Mouse (Mus musculus): ENCODE results near the gene Nup133. TPM values are rescaled to one million over a fixed set of nuclear protein-coding genes. Genes with fewer than 3 reads are reported as not detected.
A peak's percentile ranks its signal among the peaks of the same experiment; 100 is the strongest.

The Nup133 gene
- polyA plus RNA-seq (2014; fragmentation: Nextera tagmentation; extraction: Ambion mirVana) = 26.5 and 26.8 TPM in 2 replicates

GRCm38 (mm10) chr8:123948942-123949685, at the start of gene Nup133:
Gene Nup133, minus strand, starts transcription at chr8:123949265.
- H3K4me2 ChIP-seq (replicated peaks) = peak within 1 kb of the TSS; percentile 96
- peak; percentile 100 for DNase-seq (ENCODE audit: low spot score)
- H3K27me3 ChIP-seq (ENCODE audit: control insufficient read depth, insufficient read depth, low read length) = no peaks in the 10 kb centered on the region
- peaks cover 42% of the 10 kb centered on the region for H3K36me3 ChIP-seq (replicated peaks; ENCODE audit: control insufficient read depth, insufficient read depth)
- peak within 1 kb of the TSS; percentile 83 for H3K9ac ChIP-seq
- H3K4me1 ChIP-seq (replicated peaks; ENCODE audit: control insufficient read depth, insufficient read depth, low read length) = peaks cover 16% of the 10 kb centered on the region
- H3K9me3 ChIP-seq (ENCODE audit: control insufficient read depth, low read length) = no peaks in the 10 kb centered on the region
- WGBS = under 1% methylated on average over 77 of the region's 77 CpGs
- H3K4me3 ChIP-seq (replicated peaks; ENCODE audit: low read length) = peak within 1 kb of the TSS; percentile 65
- H3K27ac ChIP-seq = peak within 1 kb of the TSS; percentile 90
- ATAC-seq (ENCODE audit: low FRiP score) = peak; percentile 88

GRCm38 (mm10) chr8:123993997-123994396, 44.9 kb upstream of the Nup133 start:
- ATAC-seq (ENCODE audit: low FRiP score) = no peak
- WGBS = 97% methylated on average over 3 of the region's 3 CpGs

GRCm38 (mm10) chr8:123993597-123993996, 44.5 kb upstream of the Nup133 start:
- WGBS = 94% methylated on average over 5 of the region's 5 CpGs
- no peaks in the 10 kb centered on the region for H3K9me3 ChIP-seq (ENCODE audit: control insufficient read depth, low read length)
- no peak overlapping the region for H3K4me2 ChIP-seq (replicated peaks)
- ATAC-seq (ENCODE audit: low FRiP score) = no peak
- H3K27me3 ChIP-seq (ENCODE audit: control insufficient read depth, insufficient read depth, low read length) = no peaks in the 10 kb centered on the region
- peaks cover 22% of the 10 kb centered on the region for H3K36me3 ChIP-seq (replicated peaks; ENCODE audit: control insufficient read depth, insufficient read depth)
- H3K9ac ChIP-seq = no peak overlapping the region
- H3K4me3 ChIP-seq (replicated peaks; ENCODE audit: low read length) = no peak overlapping the region
- DNase-seq (ENCODE audit: low spot score) = no peak
- H3K27ac ChIP-seq = no peak overlapping the region
- H3K4me1 ChIP-seq (replicated peaks; ENCODE audit: control insufficient read depth, insufficient read depth, low read length) = no peaks in the 10 kb centered on the region

More at GRCm38 (mm10) chr8:123993997-123994396, 44.9 kb upstream of the Nup133 start:
- Histone ChIP-seq H3K4me2 (replicated peaks) (no peak overlapping the region), H3K27me3 (ENCODE audit: control insufficient read depth, insufficient read depth, low read length) (no peaks in the 10 kb centered on the region), H3K9ac (no peak overlapping the region), H3K9me3 (ENCODE audit: control insufficient read depth, low read length) (no peaks in the 10 kb centered on the region), H3K4me1 (replicated peaks; ENCODE audit: control insufficient read depth, insufficient read depth, low read length) (no peaks in the 10 kb centered on the region), H3K27ac (no peak overlapping the region), H3K4me3 (replicated peaks; ENCODE audit: low read length) (no peak overlapping the region), H3K36me3 (replicated peaks; ENCODE audit: control insufficient read depth, insufficient read depth) (peaks cover 22% of the 10 kb centered on the region)
- DNase-seq (ENCODE audit: low spot score) = no peak

GRCm38 (mm10) chr8:123992587-123992986, 43.5 kb upstream of the Nup133 start:
- DNase-seq (ENCODE audit: low spot score) (no peak), ATAC-seq (ENCODE audit: low FRiP score) (no peak)

GRCm38 (mm10) chr8:123990277-123991049, 41.4 kb upstream of the Nup133 start:
- no peak overlapping the region for H3K9ac ChIP-seq
- H3K4me1 ChIP-seq (replicated peaks; ENCODE audit: control insufficient read depth, insufficient read depth, low read length) = no peaks in the 10 kb centered on the region
- no peak for DNase-seq (ENCODE audit: low spot score)
- no peak for ATAC-seq (ENCODE audit: low FRiP score)
- 93% methylated on average over 13 of the region's 13 CpGs for WGBS
- H3K4me3 ChIP-seq (replicated peaks; ENCODE audit: low read length) = no peak overlapping the region
- 0 out of 2 replicates have a peak, but pooled peaks cover 8% of the 10 kb centered on the region for H3K36me3 ChIP-seq (replicated peaks; ENCODE audit: control insufficient read depth, insufficient read depth)
- H3K9me3 ChIP-seq (ENCODE audit: control insufficient read depth, low read length) = no peaks in the 10 kb centered on the region
- no peak overlapping the region for H3K4me2 ChIP-seq (replicated peaks)
- H3K27ac ChIP-seq = no peak overlapping the region
- no peaks in the 10 kb centered on the region for H3K27me3 ChIP-seq (ENCODE audit: control insufficient read depth, insufficient read depth, low read length)

More at GRCm38 (mm10) chr8:123992587-123992986, 43.5 kb upstream of the Nup133 start:
- Histone ChIP-seq H3K9me3 (ENCODE audit: control insufficient read depth, low read length) (no peaks in the 10 kb centered on the region), H3K27me3 (ENCODE audit: control insufficient read depth, insufficient read depth, low read length) (no peaks in the 10 kb centered on the region), H3K4me2 (replicated peaks) (no peak overlapping the region), H3K27ac (no peak overlapping the region), H3K4me3 (replicated peaks; ENCODE audit: low read length) (no peak overlapping the region), H3K36me3 (replicated peaks; ENCODE audit: control insufficient read depth, insufficient read depth) (peaks cover 22% of the 10 kb centered on the region), H3K9ac (no peak overlapping the region), H3K4me1 (replicated peaks; ENCODE audit: control insufficient read depth, insufficient read depth, low read length) (no peaks in the 10 kb centered on the region)
- 84% methylated on average over 8 of the region's 8 CpGs for WGBS

GRCm38 (mm10) chr8:123989128-123989527, 40.1 kb upstream of the Nup133 start:
- DNase-seq (ENCODE audit: low spot score) (no peak), ATAC-seq (ENCODE audit: low FRiP score) (no peak)
- Histone ChIP-seq H3K4me1 (replicated peaks; ENCODE audit: control insufficient read depth, insufficient read depth, low read length) (no peaks in the 10 kb centered on the region), H3K27ac (no peak overlapping the region), H3K36me3 (replicated peaks; ENCODE audit: control insufficient read depth, insufficient read depth) (0 out of 2 replicates have a peak, but pooled peaks cover 2% of the 10 kb centered on the region), H3K27me3 (ENCODE audit: control insufficient read depth, insufficient read depth, low read length) (no peaks in the 10 kb centered on the region), H3K4me2 (replicated peaks) (no peak overlapping the region), H3K9ac (no peak overlapping the region), H3K9me3 (ENCODE audit: control insufficient read depth, low read length) (no peaks in the 10 kb centered on the region), H3K4me3 (replicated peaks; ENCODE audit: low read length) (no peak overlapping the region)
- 84% methylated on average over 7 of the region's 7 CpGs for WGBS

- H3K27me3 ChIP-seq (ENCODE audit: control insufficient read depth, insufficient read depth, low read length) = no peaks in the 10 kb centered on the region
- WGBS = 75% methylated on average over 6 of the region's 6 CpGs
- DNase-seq (ENCODE audit: low spot score) (no peak), ATAC-seq (ENCODE audit: low FRiP score) (no peak)
- H3K4me2 ChIP-seq (replicated peaks) = no peak overlapping the region
- H3K9me3 ChIP-seq (ENCODE audit: control insufficient read depth, low read length) = no peaks in the 10 kb centered on the region
- H3K4me3 ChIP-seq (replicated peaks; ENCODE audit: low read length) = no peak overlapping the region
- no peaks in the 10 kb centered on the region for H3K4me1 ChIP-seq (replicated peaks; ENCODE audit: control insufficient read depth, insufficient read depth, low read length)
- no peak overlapping the region for H3K27ac ChIP-seq
- no peaks in the 10 kb centered on the region for H3K36me3 ChIP-seq (replicated peaks; ENCODE audit: control insufficient read depth, insufficient read depth)
- no peak overlapping the region for H3K9ac ChIP-seq
These were observed 39.6 kb upstream of the Nup133 start for GRCm38 (mm10) chr8:123988605-123989038.

- ATAC-seq (ENCODE audit: low FRiP score) (peak; percentile 90), DNase-seq (ENCODE audit: low spot score) (peak; percentile 77)
- H3K27me3 ChIP-seq (ENCODE audit: control insufficient read depth, insufficient read depth, low read length) = no peaks in the 10 kb centered on the region
- H3K4me3 ChIP-seq (replicated peaks; ENCODE audit: low read length) = peak within 1 kb of the TSS; percentile 89
- H3K27ac ChIP-seq = peak within 1 kb of the TSS; percentile 69
- peak within 1 kb of the TSS; percentile 88 for H3K9ac ChIP-seq
- WGBS = under 1% methylated on average over 55 of the region's 56 CpGs
- peaks cover 10% of the 10 kb centered on the region for H3K4me1 ChIP-seq (replicated peaks; ENCODE audit: control insufficient read depth, insufficient read depth, low read length)
- H3K4me2 ChIP-seq (replicated peaks) = peak within 1 kb of the TSS; percentile 95
- H3K9me3 ChIP-seq (ENCODE audit: control insufficient read depth, low read length) = no peaks in the 10 kb centered on the region
- no peaks in the 10 kb centered on the region for H3K36me3 ChIP-seq (replicated peaks; ENCODE audit: control insufficient read depth, insufficient read depth)
These were observed 33.8 kb upstream of the Nup133 start, which contains the start of gene Abcb10 for GRCm38 (mm10) chr8:123982826-123983400. Gene Abcb10, minus strand, starts transcription at chr8:123983122.

GRCm38 (mm10) chr8:123982291-123982793, 33.3 kb upstream of the Nup133 start:
- Histone ChIP-seq H3K4me1 (replicated peaks; ENCODE audit: control insufficient read depth, insufficient read depth, low read length) (peaks cover 10% of the 10 kb centered on the region), H3K27ac (peak overlapping the region; percentile 69; the same call in 1 of the 2 replicates), H3K36me3 (replicated peaks; ENCODE audit: control insufficient read depth, insufficient read depth) (no peaks in the 10 kb centered on the region), H3K4me2 (replicated peaks) (peak overlapping the region; percentile 95), H3K9ac (peak overlapping the region; percentile 88), H3K4me3 (replicated peaks; ENCODE audit: low read length) (peak overlapping the region; percentile 89), H3K9me3 (ENCODE audit: control insufficient read depth, low read length) (no peaks in the 10 kb centered on the region), H3K27me3 (ENCODE audit: control insufficient read depth, insufficient read depth, low read length) (no peaks in the 10 kb centered on the region)
- peak; percentile 28 for DNase-seq (ENCODE audit: low spot score)
- WGBS = 2% methylated on average over 34 of the region's 48 CpGs
- peak; percentile 29 for ATAC-seq (ENCODE audit: low FRiP score)

All from hindbrain, embryonic 14.5 days (tissue).